Mouse (Mus musculus): ENCODE data around the gene Camk2d.

Camk2d gene

GRCm38 (mm10) chr3:126751377-126752098 is 155.4 kb downstream of the Camk2d start:
- no peak for DNase-seq

- DNase-seq = no peak
Observed at GRCm38 (mm10) chr3:126752978-126753377, 156.9 kb downstream of the Camk2d start.

DNA sequence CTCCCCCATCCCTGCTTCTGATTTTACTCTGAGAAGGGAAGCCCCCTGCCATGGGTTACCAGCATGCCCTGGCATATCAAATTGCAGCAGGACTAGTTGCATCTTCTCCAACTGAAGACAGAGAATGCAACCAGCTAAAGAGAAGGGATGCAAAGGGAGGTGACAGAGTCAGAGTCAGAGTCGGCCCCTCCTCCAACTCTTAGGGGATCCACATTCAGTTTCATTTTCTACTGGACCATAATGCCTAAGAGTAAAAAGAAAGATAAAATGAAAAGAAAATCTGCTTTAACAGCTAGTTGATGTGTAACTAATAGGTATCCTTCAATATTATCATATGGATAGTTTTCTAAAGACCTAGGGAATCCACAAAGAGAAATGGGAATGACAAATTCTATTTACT is 162.3 kb downstream of the Camk2d start:
- no peak for DNase-seq

DNA sequence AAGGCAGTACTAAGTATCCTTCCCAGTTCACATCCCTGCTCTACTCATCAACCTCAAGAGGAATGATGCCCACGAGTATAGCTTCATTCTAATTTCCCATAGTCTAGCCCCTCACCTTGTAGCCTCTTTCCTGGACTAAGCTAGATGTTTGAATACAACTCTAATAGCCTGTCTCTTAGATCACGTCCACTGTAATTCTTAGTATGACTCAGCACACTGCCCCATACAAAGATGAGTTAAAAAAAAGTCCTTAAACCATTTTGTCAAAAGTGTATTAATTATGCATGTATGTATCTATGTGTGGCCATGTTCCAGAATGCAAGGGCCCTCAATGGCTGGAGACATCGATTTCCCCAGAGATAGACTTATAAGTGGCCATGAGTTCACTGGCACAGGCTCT is 164.5 kb downstream of the Camk2d start:
- DNase-seq = no peak

GRCm38 (mm10) chr3:126764745-126765144 is 168.6 kb downstream of the Camk2d start:
- no peak for DNase-seq

DNA sequence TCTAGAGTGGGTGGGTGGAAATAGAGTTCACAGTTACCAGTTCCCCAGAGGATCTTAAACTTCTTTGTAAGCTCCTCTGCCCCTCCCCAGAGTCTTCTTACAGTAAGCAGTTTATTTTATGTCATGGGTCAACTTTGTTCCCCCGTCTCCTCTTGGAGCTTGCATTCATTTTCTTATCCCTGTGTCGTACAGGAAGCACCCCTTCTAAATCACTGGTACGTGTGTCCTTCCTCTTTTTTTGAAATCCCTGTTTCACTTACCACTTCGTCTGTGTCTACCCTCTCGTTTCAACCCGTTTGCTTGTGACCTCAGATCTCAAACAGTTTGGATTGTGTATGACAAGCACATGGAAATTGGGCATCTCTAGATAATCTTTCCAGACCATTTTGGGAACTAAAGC is 174.0 kb downstream of the Camk2d start:
- DNase-seq = no peak

DNA sequence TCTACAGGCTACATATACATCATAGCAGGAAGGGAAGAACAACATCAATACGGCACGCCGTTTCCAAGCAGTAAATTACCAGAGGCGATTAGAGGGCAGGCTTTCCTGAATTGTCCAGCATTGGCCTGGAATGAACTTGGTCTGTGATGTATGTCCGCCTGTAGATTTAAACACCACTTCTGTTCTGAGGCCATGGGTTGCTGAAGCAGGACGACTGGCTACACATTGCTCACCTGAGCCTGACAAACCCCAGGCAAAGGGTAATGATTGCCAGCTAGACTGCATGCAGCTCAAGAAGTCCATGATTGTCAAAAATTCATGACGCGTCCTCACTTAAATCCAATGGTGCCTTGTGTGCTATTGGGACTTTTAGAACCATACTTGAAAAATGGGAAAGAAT is 174.9 kb downstream of the Camk2d start:
- DNase-seq = no peak

DNA sequence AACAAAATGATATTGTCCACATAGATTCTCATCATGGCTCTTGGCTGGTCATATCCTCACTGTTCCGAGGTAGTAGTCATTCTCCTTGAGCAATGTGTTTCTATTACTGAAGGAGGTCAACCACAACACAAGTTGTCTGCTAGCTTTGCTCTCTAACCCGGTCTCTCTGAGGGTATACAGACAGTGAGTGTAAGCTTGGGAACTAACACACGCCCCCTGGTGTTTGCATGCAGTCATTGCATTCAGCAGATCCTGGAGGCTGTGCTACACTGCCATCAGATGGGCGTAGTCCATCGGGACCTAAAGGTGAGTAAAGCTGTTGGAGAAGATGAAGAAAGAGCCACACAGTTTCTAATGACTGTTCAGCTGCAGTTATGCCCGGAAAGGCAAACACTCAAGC is 175.4 kb downstream of the Camk2d start:
- DNase-seq = peak; percentile 91 to 92

DNA sequence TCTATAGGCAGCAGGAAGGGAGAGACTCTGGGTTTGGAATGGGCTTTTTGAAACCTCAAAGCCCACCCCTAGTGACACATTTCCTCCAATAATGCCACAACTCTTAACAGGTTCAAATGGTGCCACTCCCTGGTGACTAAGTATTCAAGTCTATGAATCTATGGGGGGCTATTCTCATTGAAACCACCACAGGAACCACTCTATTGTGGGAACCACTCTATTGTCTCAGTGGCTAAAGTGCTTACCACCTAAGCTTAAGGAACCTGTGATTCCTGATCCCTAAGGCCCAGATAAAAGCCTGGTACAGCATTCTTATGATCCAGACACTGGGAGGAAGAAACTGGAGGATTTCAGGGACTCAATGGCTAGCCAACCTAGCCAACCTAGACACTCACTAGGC is 179.9 kb downstream of the Camk2d start:
- DNase-seq = no peak

DNA sequence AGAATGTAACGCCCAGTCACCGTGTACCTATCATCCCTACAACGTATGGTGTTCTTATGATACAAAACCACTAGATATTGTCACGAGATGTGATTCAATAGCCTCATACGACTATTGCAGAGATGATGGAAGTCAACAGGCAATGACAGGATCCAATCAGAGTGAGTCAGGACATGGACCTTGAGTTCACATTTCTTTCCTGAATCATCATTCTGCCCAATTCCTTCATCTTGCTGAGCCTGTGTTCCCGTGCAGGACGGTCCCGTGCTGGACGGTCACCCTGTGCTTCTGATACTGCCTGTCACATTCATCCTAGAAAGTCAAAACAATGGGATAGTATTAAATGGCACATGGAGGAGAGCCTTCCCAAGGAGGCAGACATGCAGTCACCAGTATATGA is 181.0 kb downstream of the Camk2d start:
- DNase-seq = no peak

GRCm38 (mm10) chr3:126777879-126778278 is 181.8 kb downstream of the Camk2d start:
- DNase-seq = no peak

GRCm38 (mm10) chr3:126780014-126780615 is 184.0 kb downstream of the Camk2d start:
- no peak for DNase-seq

- DNase-seq = no peak
Observed at GRCm38 (mm10) chr3:126793035-126793964, 197.2 kb downstream of the Camk2d start.

DNA sequence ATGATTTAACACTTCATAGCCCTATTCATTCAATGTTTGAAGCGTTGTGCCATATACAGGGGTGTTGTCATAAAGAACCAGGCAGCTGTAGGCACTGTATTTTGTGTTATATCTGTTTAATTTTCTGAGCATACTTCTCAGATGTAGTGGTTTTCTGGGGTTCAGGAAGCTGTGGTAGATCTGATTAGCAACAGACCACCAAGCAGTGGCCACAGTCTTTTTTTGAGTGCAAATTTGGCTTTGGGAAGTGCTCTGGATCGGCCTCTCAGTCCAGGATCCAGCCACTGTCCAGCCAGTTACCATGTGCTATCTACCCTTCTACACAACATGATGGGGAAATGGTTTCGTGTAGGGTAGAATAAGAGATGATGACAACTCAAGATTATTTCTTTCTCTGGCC is 199.8 kb downstream of the Camk2d start:
- no peak for DNase-seq

DNA sequence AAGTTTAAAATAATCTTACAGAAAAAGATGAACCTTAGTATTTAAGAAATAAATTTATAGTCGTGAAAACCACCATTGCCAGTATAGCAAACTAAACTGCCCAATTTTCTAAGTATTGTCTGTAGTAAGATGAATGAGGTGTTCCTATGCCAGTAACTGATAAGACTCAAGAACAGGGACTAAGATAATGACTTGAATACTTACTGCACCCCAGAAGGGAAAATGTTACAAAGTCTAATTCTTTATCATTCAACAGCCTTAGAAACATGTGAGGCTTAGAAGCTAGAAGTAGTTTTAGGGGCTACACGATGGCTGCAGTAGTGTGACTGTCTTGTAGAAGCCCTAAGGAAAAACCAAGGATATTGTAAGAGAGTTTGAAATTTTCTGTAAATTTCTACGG is 200.9 kb downstream of the Camk2d start:
- DNase-seq = no peak

GRCm38 (mm10) chr3:126797810-126798209 is 201.7 kb downstream of the Camk2d start:
- no peak for DNase-seq

GRCm38 (mm10) chr3:126802988-126803387 is 206.9 kb downstream of the Camk2d start:
- no peak for DNase-seq

DNA sequence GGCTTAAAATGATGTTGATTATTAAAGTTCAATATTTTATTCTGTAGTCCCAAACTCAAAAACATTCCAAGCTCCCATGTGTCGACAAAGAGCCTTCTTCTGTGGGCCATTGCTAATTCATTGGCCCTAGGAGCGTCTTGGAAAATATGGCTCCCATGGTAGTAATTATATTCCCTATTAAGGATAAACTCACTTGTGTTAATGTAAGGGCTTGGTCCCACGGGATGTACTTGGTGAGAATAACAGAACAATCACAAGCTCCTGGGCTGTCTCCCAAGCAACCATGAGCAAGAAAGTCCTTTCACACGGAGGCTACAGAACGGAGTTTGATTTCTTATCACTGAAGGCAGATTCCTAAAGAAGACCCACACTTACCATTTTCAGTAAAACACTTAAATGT is 208.9 kb downstream of the Camk2d start:
- no peak for DNase-seq

- no peak for DNase-seq
Observed at GRCm38 (mm10) chr3:126806145-126806544, 210.0 kb downstream of the Camk2d start.

GRCm38 (mm10) chr3:126809915-126810314 is 213.8 kb downstream of the Camk2d start:
- no peak for DNase-seq

DNA sequence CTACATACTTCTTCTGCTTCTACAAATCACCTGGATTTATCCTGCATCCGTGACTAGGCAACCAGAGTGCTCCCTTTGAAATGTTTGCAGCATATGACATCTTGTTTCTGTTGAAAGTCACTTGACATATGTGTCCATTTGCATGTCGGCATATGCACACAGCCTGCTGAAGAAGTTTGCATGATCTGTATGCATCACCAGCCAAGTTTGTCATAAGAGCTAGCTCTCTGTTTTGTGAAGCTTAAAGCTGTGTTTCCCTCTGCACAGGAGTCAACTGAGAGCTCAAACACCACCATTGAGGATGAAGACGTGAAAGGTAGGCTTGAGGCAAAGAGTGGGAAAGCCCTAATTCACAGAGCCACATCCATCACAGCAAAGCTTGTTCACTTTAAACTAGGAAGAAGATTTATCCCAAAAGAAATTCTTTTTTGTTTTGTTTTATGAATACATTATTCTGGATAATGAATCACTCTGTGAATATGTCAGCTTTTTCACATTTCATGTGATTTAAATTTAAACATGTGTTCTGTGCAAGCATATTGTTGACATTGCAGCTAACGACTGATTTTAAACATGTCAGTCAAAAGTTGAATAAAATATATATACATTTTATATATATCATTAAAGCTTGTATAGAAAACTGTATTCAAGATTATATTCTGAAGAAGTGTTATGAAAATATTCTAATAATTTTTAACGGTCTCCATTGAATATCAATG is 214.4 kb downstream of the Camk2d start:
- no peak for DNase-seq

GRCm38 (mm10) chr3:126811646-126812045 is 215.5 kb downstream of the Camk2d start:
- no peak for DNase-seq

GRCm38 (mm10) chr3:126822374-126822773 is 226.3 kb downstream of the Camk2d start:
- no peak for DNase-seq

All from cerebellum, postnatal 10 days (tissue).